Mouse (Mus musculus) liver, embryonic 16.5 days (tissue): ENCODE data around the gene Lmo3. TPM values are rescaled to one million over a fixed set of nuclear protein-coding genes. Genes with fewer than 3 reads are reported as not detected.

ENCODE experiments used
- polyA plus RNA-seq: library from polyadenylated mRNA; unstranded; fragments of >200 nt; fragmentation: Nextera tagmentation; extraction: Ambion mirVana; gene quantifications from 2 replicates; pipeline ENCODE4 v1.2.1, GENCODE M21; 2015

The Lmo3 gene
- polyA plus RNA-seq, 1 experiment from 2014 or later: 0.17 TPM

Other genes starting within 250 kb of the Lmo3 start
- not detected in 2 replicates for gene Igbp1b, start 76.6 kb upstream of the Lmo3 start, polyA plus RNA-seq